Mouse (Mus musculus): Measurements from ENCODE around the gene Dmkn.

DNA sequence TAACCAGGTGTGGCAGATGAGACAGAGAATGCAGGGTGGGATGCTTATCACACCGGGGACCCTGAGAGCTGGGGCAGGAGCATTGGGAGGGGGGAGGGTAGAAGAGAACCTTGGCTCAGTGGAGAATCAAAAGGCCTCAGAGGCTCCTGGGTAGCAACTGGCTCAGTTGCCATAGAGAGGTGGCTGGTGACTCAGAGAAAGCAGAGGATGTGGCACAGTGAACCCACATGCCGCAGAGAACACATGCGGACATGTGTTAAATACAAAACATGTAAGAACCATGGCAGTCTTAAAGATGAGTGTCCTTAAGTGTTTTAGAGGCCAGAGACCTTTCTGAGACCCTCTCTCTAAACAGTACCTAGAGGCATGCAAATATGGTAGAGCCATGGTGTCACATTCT lies 27.3 kb upstream of the Dmkn start:
- no peak for TF ChIP-seq POLR2A (IDR thresholded peaks at IDR 0.05; ENCODE audit: insufficient read depth, low read length)
- TF ChIP-seq CTCF (IDR thresholded peaks at IDR 0.05; ENCODE audit: low read depth, low read length) = no peak
- TF ChIP-seq EP300 (IDR thresholded peaks at IDR 0.05; ENCODE audit: insufficient read depth, low read depth, low read length) = no peak

Data from ES-Bruce4 (cell line).